Mouse (Mus musculus) spleen, adult 12 weeks (tissue): ENCODE results near the gene Lrrk2.
"Not testable (repeated sequence)": the region's sequence is repeated elsewhere in the genome, so short reads cannot be mapped to it uniquely, and the experiment has no call there.

Experiments
- DNase-seq: peaks from one replicate; pipeline ENCODE4 v3.0.0; 2022; ENCODE audit warnings: low spot score

The Lrrk2 gene

DNA sequence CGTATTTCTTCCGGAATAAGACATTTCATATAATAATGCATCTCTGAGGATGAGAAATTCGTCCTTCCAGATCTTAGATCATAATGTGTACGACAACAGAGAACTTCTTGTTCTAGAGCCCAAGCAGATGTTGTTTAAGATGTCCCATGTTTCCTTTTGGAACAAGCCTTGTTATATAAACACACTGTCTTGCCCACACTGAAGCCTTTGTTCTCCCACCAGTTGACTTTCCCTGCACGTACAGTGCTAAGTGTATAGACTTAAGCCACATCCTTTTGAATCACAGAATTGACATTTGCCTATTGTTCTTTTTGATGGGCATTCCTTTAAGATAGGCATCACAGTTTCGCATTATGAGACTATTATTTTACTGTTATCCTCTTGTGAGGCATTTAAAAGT is 162.3 kb downstream of the Lrrk2 start:
- no peak for DNase-seq

DNA sequence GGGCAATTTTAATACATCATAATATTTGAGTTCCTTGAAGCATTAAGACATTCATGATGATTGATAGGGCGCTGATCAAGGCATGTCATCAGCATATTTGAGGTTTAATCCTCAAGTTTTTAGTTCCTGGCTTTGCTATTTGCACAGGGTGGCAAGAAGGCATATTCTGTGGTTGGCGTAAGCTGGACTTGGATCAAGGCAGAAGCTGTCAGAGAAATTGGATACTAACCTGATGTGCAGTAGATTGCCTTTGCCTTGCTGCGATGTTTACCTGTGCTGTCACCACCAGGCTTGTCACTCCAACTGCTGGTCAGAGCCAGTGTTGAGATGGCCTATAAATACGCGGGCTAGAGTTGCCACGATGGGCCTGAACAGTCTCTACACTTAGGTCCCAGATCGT is 165.0 kb downstream of the Lrrk2 start, which contains the start of gene Smgc:
TSS of gene Smgc (plus strand) at position 301 of the 400 bp plus-strand sequence.
- DNase-seq, result no peak

DNA sequence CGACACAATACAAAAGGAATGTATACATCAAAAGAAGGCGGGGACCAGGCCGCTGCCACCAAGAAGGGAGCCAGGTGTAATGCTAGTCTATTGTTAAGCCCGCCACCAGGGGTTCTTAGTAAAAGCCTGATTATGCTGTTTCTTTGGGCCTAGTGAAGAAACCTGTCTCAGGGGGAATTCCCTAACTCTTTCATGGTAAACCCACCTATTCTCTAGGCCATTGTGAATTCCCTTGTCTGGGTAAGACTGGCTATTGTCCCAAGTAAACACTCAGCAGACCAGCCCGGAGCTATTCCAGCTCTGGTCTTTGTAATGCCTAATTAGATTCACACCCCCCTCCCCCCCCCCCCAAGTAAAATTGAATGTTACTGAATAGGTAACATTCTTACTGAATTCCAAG is 191.2 kb downstream of the Lrrk2 start:
- DNase-seq, result not testable (repeated sequence)
